Comparison of ENCODE assay signal across 8 mouse cellular contexts in the genomic region with DNA sequence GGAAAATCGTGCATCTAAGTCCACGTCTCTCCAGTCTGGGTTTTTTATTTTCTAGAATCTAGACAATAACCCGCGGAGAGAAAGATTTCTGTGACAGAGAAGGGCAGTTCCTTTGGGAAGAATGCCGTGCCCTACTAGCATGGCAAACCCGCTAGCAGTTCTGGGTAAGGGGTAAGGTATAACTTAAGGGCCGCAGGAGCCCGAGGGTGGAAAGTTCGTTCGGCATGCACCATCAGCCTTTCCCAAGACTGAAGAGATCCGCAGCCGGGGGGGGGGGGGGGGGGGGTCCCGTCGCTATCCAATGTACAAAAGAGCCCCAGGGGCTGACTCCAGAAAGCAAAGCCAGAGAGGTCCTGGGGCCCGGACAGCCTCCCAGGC. TPM values are rescaled to one million over a fixed set of nuclear protein-coding genes. Genes with fewer than 3 reads are reported as not detected.
DNase-seq lines count a peak whose midpoint lies in the region; ATAC-seq and TF ChIP-seq lines count a peak whose summit lies in the region.

No protein-coding gene starts in this region.

- H3K4me1 ChIP-seq in kidney, adult 2 months (ENCODE audit: control insufficient read depth, insufficient read depth, low read length): no peaks in the 10 kb centered on the region
- no peaks in the 10 kb centered on the region for H3K4me1 ChIP-seq in brown adipose tissue, adult 24 weeks (ENCODE audit: control insufficient read depth, insufficient read depth, insufficient read length, low read length)
- no peaks in the 10 kb centered on the region for H3K4me1 ChIP-seq in hindbrain, postnatal 0 days (ENCODE audit: insufficient read depth, low read length)
- H3K4me1 ChIP-seq in midbrain, embryonic 16.5 days (ENCODE audit: control insufficient read depth, insufficient read depth, low read length): peaks cover 5% of the 10 kb centered on the region; the same call in 1 of the 2 replicates

- 1% methylated on average over 12 of the region's 15 CpGs for WGBS in kidney, adult 2 months
- WGBS in hindbrain, postnatal 0 days: 42% methylated on average over 15 of the region's 15 CpGs
- WGBS in midbrain, embryonic 16.5 days: 20% methylated on average over 11 of the region's 15 CpGs

- TF ChIP-seq CTCF in kidney, adult 2 months (conservative IDR thresholded peaks at IDR 0.05; ENCODE audit: insufficient read depth, insufficient read length, low read depth, low read length): no peak
- no peak for TF ChIP-seq CTCF in hindbrain, postnatal 0 days (IDR thresholded peaks at IDR 0.05; ENCODE audit: low read depth)

- H3K36me3 ChIP-seq in kidney, adult 2 months (ENCODE audit: control insufficient read depth, insufficient read depth, low read length): no peaks in the 10 kb centered on the region
- no peaks in the 10 kb centered on the region for H3K36me3 ChIP-seq in hindbrain, postnatal 0 days (ENCODE audit: insufficient read depth, low read length)
- H3K36me3 ChIP-seq in midbrain, embryonic 16.5 days (ENCODE audit: control insufficient read depth, insufficient read depth, low read length): 0 out of 2 replicates have a peak, but pooled peaks cover 2% of the 10 kb centered on the region

- peak; percentile 21 for ATAC-seq in CD4-positive, CD25-positive, alpha-beta regulatory T cell, adult 4 months
- ATAC-seq in hindbrain, postnatal 0 days: peak; percentile 64
- peak; percentile 75 for ATAC-seq in midbrain, embryonic 16.5 days

- H3K4me3 ChIP-seq in kidney, adult 2 months (ENCODE audit: insufficient read depth, low read depth, low read length): peak overlapping the region; percentile 95
- peak overlapping the region; percentile 86 for H3K4me3 ChIP-seq in brown adipose tissue, adult 24 weeks (ENCODE audit: insufficient read depth, low read depth, low read length)
- peak overlapping the region; percentile 61 for H3K4me3 ChIP-seq in hindbrain, postnatal 0 days (ENCODE audit: low read length)
- H3K4me3 ChIP-seq in midbrain, embryonic 16.5 days (ENCODE audit: low read depth, low read length): peak overlapping the region; percentile 56

- peak; percentile 0 for DNase-seq in kidney, adult 2 months
- no peak for DNase-seq in kidney, adult 9 months
- DNase-seq in hindbrain, postnatal 0 days (ENCODE audit: low spot score): no peak
- no peak for DNase-seq in gastrocnemius, postnatal 14 days
- no peak for DNase-seq in right cerebral cortex, postnatal 25 days

- peak overlapping the region; percentile 69 for H3K27ac ChIP-seq in kidney, adult 2 months (ENCODE audit: insufficient read depth, low read depth, low read length)
- H3K27ac ChIP-seq in brown adipose tissue, adult 24 weeks (replicated peaks; ENCODE audit: low read depth, low read length): no peak overlapping the region
- peak overlapping the region; percentile 90 for H3K27ac ChIP-seq in hindbrain, postnatal 0 days
- H3K27ac ChIP-seq in midbrain, embryonic 16.5 days (ENCODE audit: low read length): peak overlapping the region; percentile 89

- H3K27me3 ChIP-seq in kidney, adult 2 months (replicated peaks; ENCODE audit: control insufficient read depth, insufficient read depth, low read length): no peaks in the 10 kb centered on the region
- H3K27me3 ChIP-seq in hindbrain, postnatal 0 days (ENCODE audit: insufficient read depth, low read length): no peaks in the 10 kb centered on the region
- no peaks in the 10 kb centered on the region for H3K27me3 ChIP-seq in midbrain, embryonic 16.5 days (ENCODE audit: control insufficient read depth, insufficient read depth, low read depth, low read length)

- TF ChIP-seq POLR2A in kidney, adult 2 months (IDR thresholded peaks at IDR 0.05; ENCODE audit: low read depth, low read length): no peak

- H3K4me2 ChIP-seq in hindbrain, postnatal 0 days (ENCODE audit: low read depth, low read length): peak overlapping the region; percentile 52
- peak overlapping the region; percentile 51 for H3K4me2 ChIP-seq in midbrain, embryonic 16.5 days (ENCODE audit: low read length)

- H3K9me3 ChIP-seq in hindbrain, postnatal 0 days (ENCODE audit: low read length): no peaks in the 10 kb centered on the region
- H3K9me3 ChIP-seq in midbrain, embryonic 16.5 days (replicated peaks; ENCODE audit: control insufficient read depth, low read length, poor library complexity, severe bottlenecking): no peaks in the 10 kb centered on the region

- H3K9ac ChIP-seq in hindbrain, postnatal 0 days (replicated peaks; ENCODE audit: low read length): peak overlapping the region; percentile 79
- peak overlapping the region; percentile 81 for H3K9ac ChIP-seq in midbrain, embryonic 16.5 days (ENCODE audit: low read depth, low read length)

- intact Hi-C loops in gastrocnemius, postnatal 14 days (cut with DNase I; ENCODE audit: low total_unique reads): no loop called here

RNA-seq across cellular contexts. Expression of a gene that starts 0.6 kb away (rescaled TPM):
- 2.0 and 2.5 TPM in 2 replicates for polyA plus RNA-seq in kidney, adult 2 months (2012; rRNA removed)
- polyA plus RNA-seq in CD4-positive, CD25-positive, alpha-beta regulatory T cell, adult 4 months (2017; shearing (Covaris generic)): 10 to 100 TPM; 16.1 to 20.8 TPM
- polyA plus RNA-seq in brown adipose tissue, adult 24 weeks (2012; ENCODE audit: insufficient read depth, insufficient read length, missing spikeins): 7.6 and 8.9 TPM in 2 replicates
- 15.7 and 19.4 TPM in 2 replicates for total RNA-seq in hindbrain, postnatal 0 days (2014; rRNA removed)
- 7.7 and 9.2 TPM in 2 replicates for polyA plus RNA-seq in hindbrain, postnatal 0 days (2015; fragmentation: Nextera tagmentation; extraction: Ambion mirVana)
- 9.8 and 10.1 TPM in 2 replicates for polyA plus RNA-seq in midbrain, embryonic 16.5 days (2015; fragmentation: Nextera tagmentation; extraction: Ambion mirVana)
- 1 to 10 TPM; 6.6 to 6.7 TPM for total RNA-seq in gastrocnemius, postnatal 14 days (2021)

RNA-seq across cellular contexts. Expression of a gene that starts 29.5 kb away (rescaled TPM):
- polyA plus RNA-seq in kidney, adult 2 months (2012; rRNA removed): 3.9 and 5.0 TPM in 2 replicates
- 10 to 100 TPM; 10.0 to 10.4 TPM for polyA plus RNA-seq in CD4-positive, CD25-positive, alpha-beta regulatory T cell, adult 4 months (2017; shearing (Covaris generic))
- 2.0 and 5.5 TPM in 2 replicates for polyA plus RNA-seq in brown adipose tissue, adult 24 weeks (2012; ENCODE audit: insufficient read depth, insufficient read length, missing spikeins)
- total RNA-seq in hindbrain, postnatal 0 days (2014; rRNA removed): 12.1 and 18.1 TPM in 2 replicates
- polyA plus RNA-seq in hindbrain, postnatal 0 days (2015; fragmentation: Nextera tagmentation; extraction: Ambion mirVana): 40.6 and 41.3 TPM in 2 replicates
- 43.6 and 46.6 TPM in 2 replicates for polyA plus RNA-seq in midbrain, embryonic 16.5 days (2015; fragmentation: Nextera tagmentation; extraction: Ambion mirVana)
- total RNA-seq in gastrocnemius, postnatal 14 days (2021): 1 to 10 TPM; 1.7 TPM

Comparison
In these comparisons a context has a peak if more than half of its experiments do, and no peak if none do; other contexts are left out.
1. ATAC-seq: peak in every context shown above with its lines; median percentile 75 in midbrain, embryonic 16.5 days; 64 in hindbrain, postnatal 0 days; 21 in CD4-positive, CD25-positive, alpha-beta regulatory T cell, adult 4 months.